Mouse (Mus musculus): Measurements from ENCODE around the gene Sox8. TPM values are rescaled to one million over a fixed set of nuclear protein-coding genes. Genes with fewer than 3 reads are reported as not detected.

Sox8 gene
- polyA plus RNA-seq, 1 experiment from 2014 or later = 12.1 TPM

DNA sequence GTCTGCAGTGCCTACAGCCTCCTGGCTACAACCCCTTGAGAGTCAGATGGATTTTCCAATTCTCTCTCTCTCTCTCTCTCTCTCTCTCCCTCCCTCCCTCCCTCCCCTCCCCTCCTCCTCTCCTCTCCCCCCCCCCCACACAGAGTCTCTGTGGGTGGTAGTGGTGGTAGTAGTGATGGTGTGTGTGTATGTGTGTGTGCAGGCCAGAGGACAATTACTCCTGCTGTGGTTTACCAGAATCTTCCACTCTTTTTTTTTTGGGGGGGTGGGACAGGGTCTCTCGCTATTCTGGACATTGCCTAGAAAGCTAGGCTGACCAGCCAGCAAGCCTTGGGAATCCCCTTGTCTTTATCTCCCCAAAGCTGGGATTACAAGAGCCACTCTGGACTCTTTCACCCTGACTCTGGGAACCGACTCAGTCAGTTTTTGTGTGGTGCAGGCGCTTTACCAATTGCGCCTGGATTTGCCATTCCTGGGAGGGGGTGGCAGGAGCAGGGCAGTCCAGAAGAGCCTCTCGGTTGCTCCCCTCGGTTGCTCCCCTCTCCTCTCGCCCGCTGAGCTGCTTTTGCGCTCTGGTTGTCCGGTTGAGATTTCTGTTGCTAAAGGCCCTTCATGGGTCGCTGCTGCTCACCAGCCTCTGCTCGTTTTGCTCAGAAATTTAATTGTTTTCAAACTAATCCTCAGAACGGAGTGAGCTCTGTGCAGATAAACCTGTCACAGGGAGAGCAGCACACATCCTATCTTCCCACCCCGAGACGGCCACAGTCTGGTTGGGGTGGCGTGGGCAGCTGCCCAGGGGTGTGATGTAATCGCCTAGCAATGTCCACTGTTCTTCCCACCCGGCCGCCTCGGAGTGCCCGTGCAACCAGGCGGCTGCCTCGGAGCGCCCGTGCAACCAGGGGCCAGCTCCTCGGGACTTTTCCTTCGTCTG lies 31.3 kb downstream of the Sox8 start:
- Histone ChIP-seq H3K36me3 (replicated peaks) (no peaks in the 10 kb centered on the region), H3K4me1 (peaks cover 17% of the 10 kb centered on the region), H3K27ac (peak overlapping the region; percentile 78), H3K4me3 (peak overlapping the region; percentile 31), H3K27me3 (ENCODE audit: poor library complexity, severe bottlenecking) (peaks cover 11% of the 10 kb centered on the region; the same call in 1 of the 2 replicates), H3K9me3 (no peaks in the 10 kb centered on the region)
- 36% methylated on average over 27 of the region's 27 CpGs for whole genome bisulfite sequencing
- peak; percentile 41 for DNase-seq (ENCODE audit: extremely low spot score, low spot score)

DNA sequence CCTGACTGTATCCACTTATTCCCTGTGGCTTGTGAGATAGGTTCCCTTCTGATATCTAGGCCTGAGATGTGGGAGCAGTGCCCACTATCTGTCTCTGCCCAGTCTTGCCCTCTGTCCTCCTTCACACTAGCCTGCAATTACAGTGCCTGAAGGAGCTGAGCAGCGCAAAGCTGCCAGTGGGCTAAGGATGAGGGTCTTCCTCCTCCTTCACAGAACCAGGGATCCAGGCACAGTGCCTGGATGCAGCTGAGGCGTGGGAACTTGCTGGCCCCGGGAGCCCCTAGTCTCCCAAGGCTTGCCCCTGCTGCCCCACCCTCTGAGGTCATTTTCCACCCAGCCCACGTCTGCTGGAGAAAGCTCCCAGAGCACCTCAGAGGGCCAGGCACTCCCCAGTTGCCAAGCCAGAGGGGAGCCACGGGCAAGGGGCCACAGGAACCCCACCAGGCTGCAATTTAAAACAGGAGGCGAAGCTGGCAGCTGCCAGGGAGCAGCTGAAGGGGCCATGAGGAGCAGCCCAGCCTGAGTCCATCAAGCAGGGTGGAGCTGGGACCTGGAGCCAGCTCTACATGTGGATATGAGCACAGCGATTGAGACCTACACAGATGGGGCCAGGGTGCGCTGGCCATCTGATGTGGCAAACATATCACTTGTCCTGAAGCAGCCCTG lies 40.0 kb downstream of the Sox8 start:
- Histone ChIP-seq H3K36me3 (replicated peaks) (no peaks in the 10 kb centered on the region), H3K27ac (0 out of 2 replicates have a peak overlapping the region, but pooled peaks have one; percentile 3), H3K27me3 (ENCODE audit: poor library complexity, severe bottlenecking) (no peaks in the 10 kb centered on the region), H3K4me1 (no peaks in the 10 kb centered on the region), H3K9me3 (no peaks in the 10 kb centered on the region), H3K4me3 (no peak overlapping the region)
- WGBS = 70% methylated on average over 8 of the region's 8 CpGs
- no peak for DNase-seq (ENCODE audit: extremely low spot score, low spot score)

DNA sequence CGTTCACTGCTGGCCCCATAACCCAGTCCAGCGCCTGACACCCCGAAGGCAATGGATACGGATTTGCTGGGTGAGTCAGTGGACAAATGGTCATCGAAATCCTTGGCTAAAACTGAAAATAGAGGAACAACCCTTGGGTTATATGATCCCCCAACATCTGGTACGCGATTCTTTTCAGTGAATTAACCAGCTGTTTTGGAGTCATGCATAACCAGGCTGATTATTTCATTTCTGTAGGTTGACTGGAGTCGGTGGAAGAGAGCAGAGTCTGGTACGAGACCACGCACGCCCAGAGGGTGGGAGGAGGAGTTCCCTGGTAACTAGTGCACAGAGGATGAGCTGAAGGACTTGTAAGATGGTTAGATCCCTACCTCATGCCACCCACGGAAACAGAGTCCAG lies 48.4 kb downstream of the Sox8 start:
- Histone ChIP-seq H3K4me3 (no peak overlapping the region), H3K36me3 (replicated peaks) (no peaks in the 10 kb centered on the region), H3K9me3 (no peaks in the 10 kb centered on the region), H3K27me3 (ENCODE audit: poor library complexity, severe bottlenecking) (peaks cover 3% of the 10 kb centered on the region; the same call in 1 of the 2 replicates), H3K4me1 (peaks cover 14% of the 10 kb centered on the region), H3K27ac (no peak overlapping the region)
- no peak for DNase-seq (ENCODE audit: extremely low spot score, low spot score)
- 84% methylated on average over 12 of the region's 12 CpGs for WGBS

DNA sequence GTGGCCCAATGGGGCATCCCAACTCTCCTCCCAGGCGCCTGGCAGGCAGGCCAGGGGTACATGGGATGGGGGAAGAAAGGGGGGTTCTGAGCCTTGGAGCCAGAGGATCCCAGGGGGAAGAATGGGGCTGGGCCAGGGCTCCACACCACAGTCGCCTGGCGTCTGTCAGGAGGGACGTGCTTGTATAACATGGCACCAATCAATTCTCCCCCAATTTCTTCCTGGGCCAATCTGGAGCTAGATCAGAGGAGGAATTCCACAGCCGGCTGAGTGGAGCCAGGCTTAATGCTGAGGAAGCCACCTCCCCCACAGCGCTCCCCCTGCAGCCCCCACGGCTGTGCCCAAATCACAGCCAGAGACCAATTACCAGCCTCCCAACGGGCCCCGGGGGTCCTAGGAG lies 50.0 kb downstream of the Sox8 start:
- peak overlapping the region; percentile 51 for H3K27ac ChIP-seq

DNA sequence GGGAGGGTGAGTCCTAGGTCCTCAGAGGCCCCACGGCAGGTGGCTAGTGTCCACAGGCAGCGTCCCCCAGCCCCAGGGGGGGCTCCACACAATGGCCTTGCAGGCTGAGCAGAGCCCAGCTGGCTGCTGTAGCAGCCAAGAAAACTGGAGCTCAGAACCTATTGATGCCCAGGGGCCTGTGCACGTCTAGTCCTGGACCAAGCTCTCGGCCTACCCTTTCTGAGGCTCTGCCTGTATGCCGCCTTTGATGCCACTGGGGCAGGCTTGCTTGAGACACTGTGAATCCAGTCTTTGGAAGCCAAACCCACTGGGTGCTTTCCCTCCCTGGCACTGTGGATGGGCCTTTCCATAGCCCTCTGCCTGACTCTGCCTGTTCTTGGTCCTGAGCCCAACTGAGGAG lies 51.0 kb downstream of the Sox8 start:
- H3K4me3 ChIP-seq = no peak overlapping the region
- WGBS = 78% methylated on average over 5 of the region's 5 CpGs
- H3K4me1 ChIP-seq = peaks cover 19% of the 10 kb centered on the region
- H3K9me3 ChIP-seq = no peaks in the 10 kb centered on the region
- H3K27ac ChIP-seq = peak overlapping the region; percentile 65; the same call in 1 of the 2 replicates
- H3K27me3 ChIP-seq (ENCODE audit: poor library complexity, severe bottlenecking) = peaks cover 3% of the 10 kb centered on the region; the same call in 1 of the 2 replicates
- no peaks in the 10 kb centered on the region for H3K36me3 ChIP-seq (replicated peaks)
- no peak for DNase-seq (ENCODE audit: extremely low spot score, low spot score)

More for the DNA sequence above, 50.0 kb downstream of the Sox8 start:
- no peak overlapping the region for H3K4me3 ChIP-seq
- H3K9me3 ChIP-seq = no peaks in the 10 kb centered on the region
- peaks cover 19% of the 10 kb centered on the region for H3K4me1 ChIP-seq
- no peak for DNase-seq (ENCODE audit: extremely low spot score, low spot score)
- no peaks in the 10 kb centered on the region for H3K36me3 ChIP-seq (replicated peaks)
- H3K27me3 ChIP-seq (ENCODE audit: poor library complexity, severe bottlenecking) = peaks cover 3% of the 10 kb centered on the region; the same call in 1 of the 2 replicates
- 60% methylated on average over 9 of the region's 9 CpGs for WGBS

DNA sequence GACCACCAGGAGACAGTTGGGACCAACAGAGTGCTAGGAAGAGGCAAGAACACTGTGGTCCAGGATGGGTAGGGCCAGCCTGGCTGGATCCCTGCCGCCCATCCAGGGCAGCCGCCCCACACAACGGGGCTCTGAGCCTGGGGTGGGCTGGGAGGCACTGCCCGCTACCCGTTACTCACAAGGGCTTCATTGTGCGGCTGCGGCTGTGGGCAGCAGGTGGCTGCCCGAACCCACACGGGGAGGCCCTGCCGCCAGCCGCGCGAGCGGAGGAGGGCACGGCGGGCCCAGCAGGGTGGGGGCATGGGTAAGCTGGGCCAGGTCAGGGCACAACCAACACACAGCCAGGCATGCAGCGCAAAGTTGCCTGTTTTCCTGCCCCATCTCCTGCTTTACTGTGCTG lies 52.3 kb downstream of the Sox8 start:
- peaks cover 19% of the 10 kb centered on the region for H3K4me1 ChIP-seq
- peaks cover 3% of the 10 kb centered on the region; the same call in 1 of the 2 replicates for H3K27me3 ChIP-seq (ENCODE audit: poor library complexity, severe bottlenecking)
- peak overlapping the region; percentile 9; the same call in 1 of the 2 replicates for H3K27ac ChIP-seq
- H3K36me3 ChIP-seq (replicated peaks) = no peaks in the 10 kb centered on the region
- no peak for DNase-seq (ENCODE audit: extremely low spot score, low spot score)
- whole genome bisulfite sequencing = 89% methylated on average over 17 of the region's 17 CpGs
- no peaks in the 10 kb centered on the region for H3K9me3 ChIP-seq
- H3K4me3 ChIP-seq = no peak overlapping the region

DNA sequence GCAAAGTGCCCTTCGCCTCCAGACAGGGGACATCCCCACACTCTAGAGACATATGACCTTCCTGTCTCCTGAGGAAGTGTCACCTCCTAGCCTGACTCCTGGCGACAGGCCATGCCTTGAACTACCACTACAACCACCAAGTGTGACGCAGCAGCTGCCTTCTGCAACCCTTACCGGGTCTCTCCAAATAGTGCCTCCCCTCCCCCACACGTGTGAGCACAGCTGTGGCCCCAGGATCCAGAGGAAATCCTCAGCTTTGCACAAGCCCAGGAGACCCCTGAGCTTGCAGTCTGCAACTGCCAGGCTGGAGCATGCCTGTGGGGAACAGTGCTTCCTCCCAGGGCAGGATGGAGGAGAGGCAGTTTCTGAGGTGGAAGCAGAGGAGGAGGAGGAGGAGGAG lies 54.2 kb downstream of the Sox8 start:
- WGBS = 44% methylated on average over 5 of the region's 5 CpGs
- H3K27ac ChIP-seq = no peak overlapping the region
- no peak for DNase-seq (ENCODE audit: extremely low spot score, low spot score)

More for the DNA sequence above, 54.2 kb downstream of the Sox8 start:
- Histone ChIP-seq H3K4me3 (no peak overlapping the region), H3K4me1 (peaks cover 19% of the 10 kb centered on the region), H3K36me3 (replicated peaks) (no peaks in the 10 kb centered on the region), H3K9me3 (no peaks in the 10 kb centered on the region), H3K27me3 (ENCODE audit: poor library complexity, severe bottlenecking) (peaks cover 3% of the 10 kb centered on the region; the same call in 1 of the 2 replicates)

Other genes with a start within 250 kb of the Sox8 start
- not detected in 2 replicates for gene Tpsab1, start 225.1 kb downstream of the Sox8 start, polyA plus RNA-seq (2016; fragmentation: Nextera tagmentation; extraction: Ambion mirVana)
- not detected in 2 replicates for gene Tpsb2, start 204.4 kb downstream of the Sox8 start, polyA plus RNA-seq (2016; fragmentation: Nextera tagmentation; extraction: Ambion mirVana)
- gene Tpsg1, start 201.4 kb downstream of the Sox8 start, polyA plus RNA-seq (2016; fragmentation: Nextera tagmentation; extraction: Ambion mirVana) = not detected in 2 replicates
- gene Cacna1h, start 136.9 kb downstream of the Sox8 start, polyA plus RNA-seq (2016; fragmentation: Nextera tagmentation; extraction: Ambion mirVana) = 1.7 and 2.2 TPM in 2 replicates
- 0.18 TPM in 1 of 2 replicates, not detected in the other for gene Tekt4, start 116.1 kb downstream of the Sox8 start, polyA plus RNA-seq (2016; fragmentation: Nextera tagmentation; extraction: Ambion mirVana)
- gene Sstr5, start 73.4 kb downstream of the Sox8 start, polyA plus RNA-seq (2016; fragmentation: Nextera tagmentation; extraction: Ambion mirVana) = 0.10 TPM in 1 of 2 replicates, not detected in the other
- gene Lmf1, start 8.4 kb upstream of the Sox8 start, polyA plus RNA-seq (2016; fragmentation: Nextera tagmentation; extraction: Ambion mirVana) = 22.0 and 24.0 TPM in 2 replicates
- 0.57 and 0.59 TPM in 2 replicates for gene Gng13, start 146.5 kb upstream of the Sox8 start, polyA plus RNA-seq (2016; fragmentation: Nextera tagmentation; extraction: Ambion mirVana)
- gene Chtf18, start 156.7 kb upstream of the Sox8 start, polyA plus RNA-seq (2016; fragmentation: Nextera tagmentation; extraction: Ambion mirVana) = 64.0 and 74.5 TPM in 2 replicates
- gene Rpusd1, start 157.0 kb upstream of the Sox8 start, polyA plus RNA-seq (2016; fragmentation: Nextera tagmentation; extraction: Ambion mirVana) = 22.0 and 24.2 TPM in 2 replicates
- not detected in 2 replicates for gene Mslnl, start 165.4 kb upstream of the Sox8 start, polyA plus RNA-seq (2016; fragmentation: Nextera tagmentation; extraction: Ambion mirVana)
- gene Msln, start 183.7 kb upstream of the Sox8 start, polyA plus RNA-seq (2016; fragmentation: Nextera tagmentation; extraction: Ambion mirVana) = not detected in 2 replicates
- gene Narfl, start 203.1 kb upstream of the Sox8 start, polyA plus RNA-seq (2016; fragmentation: Nextera tagmentation; extraction: Ambion mirVana) = 24.9 and 26.1 TPM in 2 replicates
- 74.4 and 76.0 TPM in 2 replicates for gene Haghl, start 215.0 kb upstream of the Sox8 start, polyA plus RNA-seq (2016; fragmentation: Nextera tagmentation; extraction: Ambion mirVana)
- gene Ccdc78, start 215.9 kb upstream of the Sox8 start, polyA plus RNA-seq (2016; fragmentation: Nextera tagmentation; extraction: Ambion mirVana) = 1.4 and 1.5 TPM in 2 replicates
- gene Fam173a, start 222.2 kb upstream of the Sox8 start, polyA plus RNA-seq (2016; fragmentation: Nextera tagmentation; extraction: Ambion mirVana) = 68.4 and 79.1 TPM in 2 replicates
- gene AC134908.4, start 225.0 kb upstream of the Sox8 start, polyA plus RNA-seq (2016; fragmentation: Nextera tagmentation; extraction: Ambion mirVana) = 2.4 and 4.0 TPM in 2 replicates
- 197 and 204 TPM in 2 replicates for gene Metrn, start 226.4 kb upstream of the Sox8 start, polyA plus RNA-seq (2016; fragmentation: Nextera tagmentation; extraction: Ambion mirVana)
- gene Fbxl16, start 238.4 kb upstream of the Sox8 start, polyA plus RNA-seq (2016; fragmentation: Nextera tagmentation; extraction: Ambion mirVana) = 7.2 and 7.3 TPM in 2 replicates

All from forebrain, embryonic 10.5 days (tissue).